Mouse (Mus musculus) MEL (cell line): ENCODE measurements at regions not wholly inside any gene's neighbourhood (a gene's known extent, or its start where the extent isn't known, plus 50 kb on each side); places are given as distances from the start of the nearest gene placed in this dataset.

Source experiments
- CTCF ChIP-seq, 3 experiments: IDR thresholded peaks in 2 of 3; conservative IDR thresholded peaks in 1 of 3; 2 replicates each; pipeline ENCODE4 v1.5.1; 2011 to 2012; ENCODE audit warnings: low read length in 3 of 3, low read depth in 2 of 3, mild to moderate bottlenecking in 2 of 3, improper control_type of control experiment in 1 of 3, inconsistent platforms in 1 of 3, mixed read lengths in 1 of 3, moderate library complexity in 1 of 3; ENCODE audit not compliant: control insufficient read depth in 1 of 3, insufficient read depth in 1 of 3, poor library complexity in 1 of 3, severe bottlenecking in 1 of 3
- E2F4 ChIP-seq: IDR thresholded peaks from 2 replicates; pipeline ENCODE4 v1.6.1; 2011; ENCODE audit warnings: low read depth, low read length, improper control_type of control experiment, borderline replicate concordance
- HCFC1 ChIP-seq: IDR thresholded peaks from 2 replicates; pipeline ENCODE4 v1.6.1; 2012; ENCODE audit warnings: low read depth, mild to moderate bottlenecking, inconsistent platforms, low read length, improper control_type of control experiment, moderate library complexity
- KAT2A ChIP-seq: conservative IDR thresholded peaks from 2 replicates; pipeline ENCODE4 v1.6.1; 2012; ENCODE audit warnings: low read depth, low read length, improper control_type of control experiment, inconsistent platforms
- MAX ChIP-seq: IDR thresholded peaks from 2 replicates; pipeline ENCODE4 v1.6.1; 2011; ENCODE audit warnings: low read length, improper control_type of control experiment
- MAZ ChIP-seq: IDR thresholded peaks from 2 replicates; pipeline ENCODE4 v1.6.1; 2012; ENCODE audit warnings: low read depth, mild to moderate bottlenecking, inconsistent platforms, low read length, improper control_type of control experiment
- POLR2A ChIP-seq, 2 experiments: IDR thresholded peaks; 2 replicates each; pipeline ENCODE4 v1.6.1; 2011 to 2012; ENCODE audit warnings: low read length in 2 of 2, mild to moderate bottlenecking in 2 of 2, control low read depth in 1 of 2, improper control_type of control experiment in 1 of 2, low read depth in 1 of 2, moderate library complexity in 1 of 2; ENCODE audit not compliant: control insufficient read depth in 1 of 2, insufficient read depth in 1 of 2, poor library complexity in 1 of 2
- TCF12 ChIP-seq: IDR thresholded peaks from 2 replicates; pipeline ENCODE4 v1.6.1; 2014; ENCODE audit warnings: low read depth, mild to moderate bottlenecking, inconsistent platforms, low read length, improper control_type of control experiment, moderate library complexity

DNA sequence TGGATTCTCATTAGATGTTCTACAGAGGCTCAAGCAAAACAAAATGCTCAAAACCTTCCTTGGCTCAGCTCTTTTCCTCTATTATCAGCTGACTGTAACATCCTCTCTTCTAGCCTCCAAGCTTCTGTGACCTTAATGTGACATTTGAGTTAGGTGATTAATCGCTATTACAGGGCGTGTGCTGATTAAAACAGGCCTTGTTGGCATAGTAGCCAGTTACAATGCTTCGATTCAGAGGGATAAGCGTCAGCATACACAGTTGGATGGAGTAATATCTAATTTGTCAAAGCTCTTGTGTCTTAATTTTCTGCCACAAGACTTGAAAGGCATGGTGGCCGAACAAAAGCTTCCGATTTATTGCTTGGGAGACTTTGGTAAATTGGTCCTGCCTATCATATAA, 378.2 kb downstream of the Fbxo8 start:
- TF ChIP-seq MAZ = no peak
- no peak for TF ChIP-seq E2F4
- no peak for TF ChIP-seq MAX
- no peak for TF ChIP-seq CTCF (IDR thresholded peaks at IDR 0.05 in 2 of 3, conservative IDR thresholded peaks at IDR 0.05 in 1 of 3; ENCODE audit: control insufficient read depth in 1 of 3, insufficient read depth in 1 of 3, low read depth in 2 of 3, low read length in 3 of 3, poor library complexity in 1 of 3, severe bottlenecking in 1 of 3)
- no peak for TF ChIP-seq POLR2A (IDR thresholded peaks at IDR 0.05; ENCODE audit: control insufficient read depth in 1 of 2, insufficient read depth in 1 of 2, low read depth in 1 of 2, low read length in 2 of 2, poor library complexity in 1 of 2)
- TF ChIP-seq TCF12 = no peak
- TF ChIP-seq KAT2A = no peak
- TF ChIP-seq HCFC1 = no peak
